Mouse (Mus musculus): Measurements from ENCODE around the gene Gfod1. TPM values are rescaled to one million over a fixed set of nuclear protein-coding genes. Genes with fewer than 3 reads are reported as not detected.

Gfod1 gene
- polyA plus RNA-seq, 1 experiment from 2014 or later, result 0.66 TPM

DNA sequence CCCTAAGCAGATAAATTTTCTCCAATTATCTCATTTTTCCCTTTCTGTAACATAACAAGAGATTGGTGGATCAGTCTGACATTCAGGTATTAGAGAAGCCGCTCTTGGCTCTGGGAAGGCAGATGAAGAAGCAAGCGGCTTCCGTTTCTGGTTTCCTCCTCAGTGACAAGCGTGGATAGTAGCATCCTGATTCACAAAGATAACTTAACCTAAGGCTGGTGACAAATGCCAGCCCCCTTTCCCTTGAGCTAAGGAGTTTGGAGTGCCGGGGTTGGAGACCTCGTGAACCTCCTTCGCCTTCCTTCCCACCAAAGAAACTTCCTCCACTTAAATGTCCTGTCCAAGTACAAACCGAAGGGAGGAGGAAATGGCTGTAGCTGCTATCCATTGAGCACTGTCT, 86.9 kb downstream of the Gfod1 start:
- no peak overlapping the region for H3K27ac ChIP-seq (ENCODE audit: low read depth, low read length)
- no peak overlapping the region for H3K4me2 ChIP-seq (ENCODE audit: low read depth)
- 84% methylated on average over 8 of the region's 8 CpGs for WGBS
- H3K36me3 ChIP-seq (ENCODE audit: control insufficient read depth, insufficient read depth, low read length), result no peaks in the 10 kb centered on the region
- no peak overlapping the region for H3K4me3 ChIP-seq (ENCODE audit: low read depth, low read length)
- no peak for ATAC-seq (ENCODE audit: insufficient read depth, low FRiP score, low TSS enrichment)
- no peak for DNase-seq (ENCODE audit: low spot score)
- no peak overlapping the region for H3K9ac ChIP-seq (ENCODE audit: low read length)
- no peaks in the 10 kb centered on the region for H3K9me3 ChIP-seq (ENCODE audit: control insufficient read depth, low read length)
- peaks cover 4% of the 10 kb centered on the region; the same call in 1 of the 2 replicates for H3K4me1 ChIP-seq (ENCODE audit: control insufficient read depth, insufficient read depth, low read length)
- no peaks in the 10 kb centered on the region for H3K27me3 ChIP-seq (ENCODE audit: control insufficient read depth, insufficient read depth, low read length)

DNA sequence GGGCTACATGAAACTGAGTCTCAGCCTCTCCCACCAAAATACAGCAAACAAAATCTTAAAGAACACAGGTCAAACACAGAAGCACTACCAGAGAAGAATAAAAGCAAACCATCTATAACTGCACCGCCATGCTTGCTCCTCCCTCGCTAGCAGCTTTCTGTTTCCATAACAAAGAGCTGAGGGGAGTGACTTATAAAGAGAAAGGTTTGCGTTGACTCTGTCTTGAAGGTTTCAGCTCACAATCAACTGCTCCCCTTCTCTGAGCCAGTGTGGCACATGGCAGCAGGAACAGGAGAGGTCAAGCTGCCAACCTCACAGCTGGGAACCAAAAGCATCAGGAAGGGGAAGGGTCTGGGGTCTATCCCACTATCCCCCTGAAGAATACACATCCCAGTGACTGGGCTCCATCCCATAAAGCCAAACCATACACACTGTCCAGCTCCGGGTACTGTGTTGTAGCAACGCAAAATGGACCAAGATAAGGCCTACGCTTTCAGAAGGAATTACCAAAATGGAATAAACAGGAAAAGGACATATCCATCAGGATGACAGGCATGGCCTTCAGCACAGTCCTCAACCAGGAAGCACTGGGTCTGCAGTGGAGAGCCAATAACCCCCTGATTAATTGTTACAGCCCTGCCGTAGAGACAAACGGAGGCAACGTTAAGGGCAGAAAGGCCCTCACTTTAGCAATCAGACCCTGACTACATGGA, 87.8 kb downstream of the Gfod1 start:
- Histone ChIP-seq H3K27ac (ENCODE audit: low read depth, low read length) (no peak overlapping the region), H3K4me1 (ENCODE audit: control insufficient read depth, insufficient read depth, low read length) (peaks cover 4% of the 10 kb centered on the region; the same call in 1 of the 2 replicates), H3K36me3 (ENCODE audit: control insufficient read depth, insufficient read depth, low read length) (no peaks in the 10 kb centered on the region), H3K4me2 (ENCODE audit: low read depth) (no peak overlapping the region), H3K9ac (ENCODE audit: low read length) (no peak overlapping the region), H3K4me3 (ENCODE audit: low read depth, low read length) (no peak overlapping the region), H3K9me3 (ENCODE audit: control insufficient read depth, low read length) (no peaks in the 10 kb centered on the region), H3K27me3 (ENCODE audit: control insufficient read depth, insufficient read depth, low read length) (no peaks in the 10 kb centered on the region)
- DNase-seq (ENCODE audit: low spot score) (no peak), ATAC-seq (ENCODE audit: insufficient read depth, low FRiP score, low TSS enrichment) (no peak)
- 62% methylated on average over 9 of the region's 9 CpGs for WGBS

DNA sequence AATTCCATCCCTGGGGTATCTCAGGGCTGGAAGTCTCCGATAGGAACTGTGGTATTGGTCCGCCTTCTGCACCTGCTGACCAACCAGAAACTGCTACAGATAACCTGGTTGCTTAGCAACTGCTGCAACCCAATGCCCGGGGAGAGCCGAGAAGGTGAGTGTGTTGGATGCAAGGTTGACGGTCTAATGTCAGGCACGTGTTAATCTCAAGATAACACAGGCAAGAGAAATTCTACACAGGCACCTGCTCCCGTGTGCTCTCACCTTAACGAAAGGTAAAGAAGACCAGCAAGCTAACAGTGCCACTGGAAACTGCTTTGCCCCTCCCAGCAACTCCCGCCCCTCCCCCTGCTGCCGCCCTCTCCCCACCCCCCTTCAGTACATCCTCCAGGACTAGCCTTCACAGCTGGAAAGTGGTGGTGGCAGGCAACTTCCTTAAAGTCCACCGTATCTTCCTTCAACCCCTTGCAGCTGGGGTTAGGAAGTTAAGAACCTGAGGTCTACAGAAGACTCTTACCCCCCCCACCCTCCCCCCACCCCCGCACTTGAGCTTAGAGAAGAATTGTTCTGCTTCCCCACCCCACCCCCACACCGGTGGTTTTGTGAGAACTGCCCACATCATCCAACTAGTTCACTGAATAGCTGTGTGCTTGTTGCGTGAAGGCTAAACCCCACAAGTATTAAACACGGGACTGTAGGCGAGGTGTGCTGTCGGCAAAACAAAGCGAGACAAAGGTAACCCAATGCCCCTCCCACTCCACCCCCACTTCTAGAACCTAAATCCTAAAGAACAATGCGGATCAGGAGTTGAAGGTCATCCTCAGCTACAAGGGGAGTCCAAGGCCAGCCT, 88.6 kb downstream of the Gfod1 start:
- Histone ChIP-seq H3K27me3 (ENCODE audit: control insufficient read depth, insufficient read depth, low read length) (no peaks in the 10 kb centered on the region), H3K4me2 (ENCODE audit: low read depth) (no peak overlapping the region), H3K36me3 (ENCODE audit: control insufficient read depth, insufficient read depth, low read length) (no peaks in the 10 kb centered on the region), H3K27ac (ENCODE audit: low read depth, low read length) (no peak overlapping the region), H3K9me3 (ENCODE audit: control insufficient read depth, low read length) (no peaks in the 10 kb centered on the region), H3K4me3 (ENCODE audit: low read depth, low read length) (no peak overlapping the region), H3K4me1 (ENCODE audit: control insufficient read depth, insufficient read depth, low read length) (peaks cover 4% of the 10 kb centered on the region; the same call in 1 of the 2 replicates), H3K9ac (ENCODE audit: low read length) (no peak overlapping the region)
- DNase-seq (ENCODE audit: low spot score) (no peak), ATAC-seq (ENCODE audit: insufficient read depth, low FRiP score, low TSS enrichment) (no peak)
- 20% methylated on average over 19 of the region's 19 CpGs for WGBS

DNA sequence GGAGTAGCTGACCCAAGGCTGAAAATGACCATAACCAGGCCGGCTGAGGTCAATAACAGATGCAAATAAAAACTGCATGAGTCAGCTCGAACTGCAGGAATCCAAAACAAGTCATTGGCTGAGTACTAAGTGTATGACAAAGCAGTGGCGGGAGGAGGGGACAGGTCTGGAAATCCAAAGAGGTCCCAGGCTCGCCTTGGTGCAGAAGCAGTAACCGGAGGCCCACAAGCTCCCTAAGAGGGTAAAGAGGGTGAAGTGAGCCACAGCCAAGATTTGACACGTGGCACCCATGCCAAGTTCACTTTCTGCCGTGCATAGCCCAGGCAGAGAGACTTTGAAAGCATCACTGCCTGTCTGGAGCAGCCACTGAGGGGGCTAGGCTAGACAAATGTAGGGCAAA, 91.6 kb downstream of the Gfod1 start:
- Histone ChIP-seq H3K27ac (ENCODE audit: low read depth, low read length) (no peak overlapping the region), H3K4me2 (ENCODE audit: low read depth) (no peak overlapping the region), H3K36me3 (ENCODE audit: control insufficient read depth, insufficient read depth, low read length) (no peaks in the 10 kb centered on the region), H3K4me3 (ENCODE audit: low read depth, low read length) (no peak overlapping the region), H3K27me3 (ENCODE audit: control insufficient read depth, insufficient read depth, low read length) (no peaks in the 10 kb centered on the region), H3K9me3 (ENCODE audit: control insufficient read depth, low read length) (no peaks in the 10 kb centered on the region), H3K4me1 (ENCODE audit: control insufficient read depth, insufficient read depth, low read length) (peaks cover 4% of the 10 kb centered on the region; the same call in 1 of the 2 replicates), H3K9ac (ENCODE audit: low read length) (no peak overlapping the region)
- no peak for ATAC-seq (ENCODE audit: insufficient read depth, low FRiP score, low TSS enrichment)
- no peak for DNase-seq (ENCODE audit: low spot score)
- 61% methylated on average over 7 of the region's 7 CpGs for WGBS

DNA sequence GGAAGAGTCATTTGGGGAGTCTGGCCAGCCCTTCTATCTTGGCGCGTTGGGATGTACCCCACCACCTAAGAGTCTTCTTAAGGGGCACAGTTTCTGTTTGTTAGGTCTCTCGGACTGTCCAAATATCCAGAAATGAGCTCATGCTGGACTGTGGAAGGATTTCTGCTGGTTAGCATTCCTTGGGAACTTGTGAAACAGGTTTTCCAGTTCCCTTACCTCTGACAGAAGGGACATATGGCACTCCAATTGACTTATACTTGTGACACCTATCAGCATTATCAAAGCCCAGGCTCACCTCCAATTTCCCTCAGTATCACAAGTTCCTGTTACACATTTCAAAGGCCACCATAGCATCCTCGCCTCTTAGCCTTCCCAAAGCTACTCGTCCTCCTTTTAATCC, 93.0 kb downstream of the Gfod1 start:
- Histone ChIP-seq H3K4me1 (ENCODE audit: control insufficient read depth, insufficient read depth, low read length) (peaks cover 4% of the 10 kb centered on the region; the same call in 1 of the 2 replicates), H3K4me2 (ENCODE audit: low read depth) (no peak overlapping the region), H3K9me3 (ENCODE audit: control insufficient read depth, low read length) (no peaks in the 10 kb centered on the region), H3K27me3 (ENCODE audit: control insufficient read depth, insufficient read depth, low read length) (no peaks in the 10 kb centered on the region), H3K36me3 (ENCODE audit: control insufficient read depth, insufficient read depth, low read length) (no peaks in the 10 kb centered on the region), H3K27ac (ENCODE audit: low read depth, low read length) (no peak overlapping the region), H3K4me3 (ENCODE audit: low read depth, low read length) (no peak overlapping the region), H3K9ac (ENCODE audit: low read length) (no peak overlapping the region)
- ATAC-seq (ENCODE audit: insufficient read depth, low FRiP score, low TSS enrichment), result no peak
- no peak for DNase-seq (ENCODE audit: low spot score)
- 84% methylated on average over 5 of the region's 5 CpGs for WGBS

DNA sequence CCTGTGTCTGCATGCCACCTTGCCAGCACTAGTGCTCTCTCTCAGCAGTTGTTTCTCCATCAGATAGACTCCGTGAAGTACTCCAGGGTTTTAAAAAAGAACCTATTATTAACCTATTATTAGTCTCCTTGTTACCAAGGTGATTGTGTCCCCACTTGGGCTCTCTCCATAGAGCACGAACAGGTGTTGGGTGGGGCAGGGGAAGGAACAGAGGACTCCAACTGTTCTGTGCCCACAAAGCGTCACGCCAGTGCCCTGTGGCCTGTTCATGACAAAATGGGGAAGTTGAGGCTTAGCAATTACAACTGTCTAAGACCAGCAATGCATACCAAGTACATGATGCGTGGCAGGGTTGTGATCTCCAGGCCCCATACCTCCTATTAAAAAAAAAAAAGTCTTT, 94.4 kb downstream of the Gfod1 start:
- Histone ChIP-seq H3K4me1 (ENCODE audit: control insufficient read depth, insufficient read depth, low read length) (no peaks in the 10 kb centered on the region), H3K27me3 (ENCODE audit: control insufficient read depth, insufficient read depth, low read length) (no peaks in the 10 kb centered on the region), H3K27ac (ENCODE audit: low read depth, low read length) (no peak overlapping the region), H3K9ac (ENCODE audit: low read length) (no peak overlapping the region), H3K4me3 (ENCODE audit: low read depth, low read length) (no peak overlapping the region), H3K9me3 (ENCODE audit: control insufficient read depth, low read length) (no peaks in the 10 kb centered on the region), H3K36me3 (ENCODE audit: control insufficient read depth, insufficient read depth, low read length) (no peaks in the 10 kb centered on the region), H3K4me2 (ENCODE audit: low read depth) (no peak overlapping the region)
- no peak for ATAC-seq (ENCODE audit: insufficient read depth, low FRiP score, low TSS enrichment)
- no peak for DNase-seq (ENCODE audit: low spot score)
- 74% methylated on average over 5 of the region's 5 CpGs for WGBS

DNA sequence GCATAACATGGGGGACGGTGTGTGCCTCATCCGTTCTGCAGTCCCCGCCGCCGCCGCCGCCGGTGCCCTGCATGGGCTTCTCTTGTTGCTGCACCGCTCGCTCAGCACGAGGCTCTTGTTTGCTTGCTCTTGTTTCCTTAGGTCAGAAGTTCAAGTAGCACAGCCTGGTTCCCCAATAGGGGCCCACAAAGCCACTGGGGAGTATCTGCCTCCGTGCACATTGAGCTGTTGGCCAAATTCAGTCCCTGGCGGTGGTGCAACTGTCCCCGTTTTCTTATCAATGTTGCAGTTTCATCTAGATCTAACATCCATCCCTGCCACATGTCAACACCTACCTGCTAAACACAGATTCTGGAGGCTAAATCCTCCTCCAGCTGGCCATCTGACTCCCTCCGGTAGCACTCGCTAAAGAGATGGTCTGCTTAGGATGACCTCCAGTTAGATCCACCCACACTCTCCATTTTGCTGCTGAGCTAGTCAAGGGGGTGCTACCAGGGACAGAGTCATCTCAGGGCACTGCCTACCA, 95.0 kb downstream of the Gfod1 start:
- Histone ChIP-seq H3K4me2 (ENCODE audit: low read depth) (no peak overlapping the region), H3K27me3 (ENCODE audit: control insufficient read depth, insufficient read depth, low read length) (no peaks in the 10 kb centered on the region), H3K4me1 (ENCODE audit: control insufficient read depth, insufficient read depth, low read length) (no peaks in the 10 kb centered on the region), H3K4me3 (ENCODE audit: low read depth, low read length) (no peak overlapping the region), H3K9ac (ENCODE audit: low read length) (no peak overlapping the region), H3K36me3 (ENCODE audit: control insufficient read depth, insufficient read depth, low read length) (no peaks in the 10 kb centered on the region), H3K9me3 (ENCODE audit: control insufficient read depth, low read length) (no peaks in the 10 kb centered on the region), H3K27ac (ENCODE audit: low read depth, low read length) (no peak overlapping the region)
- 42% methylated on average over 16 of the region's 16 CpGs for WGBS
- ATAC-seq (ENCODE audit: insufficient read depth, low FRiP score, low TSS enrichment) (no peak), DNase-seq (ENCODE audit: low spot score) (no peak)

DNA sequence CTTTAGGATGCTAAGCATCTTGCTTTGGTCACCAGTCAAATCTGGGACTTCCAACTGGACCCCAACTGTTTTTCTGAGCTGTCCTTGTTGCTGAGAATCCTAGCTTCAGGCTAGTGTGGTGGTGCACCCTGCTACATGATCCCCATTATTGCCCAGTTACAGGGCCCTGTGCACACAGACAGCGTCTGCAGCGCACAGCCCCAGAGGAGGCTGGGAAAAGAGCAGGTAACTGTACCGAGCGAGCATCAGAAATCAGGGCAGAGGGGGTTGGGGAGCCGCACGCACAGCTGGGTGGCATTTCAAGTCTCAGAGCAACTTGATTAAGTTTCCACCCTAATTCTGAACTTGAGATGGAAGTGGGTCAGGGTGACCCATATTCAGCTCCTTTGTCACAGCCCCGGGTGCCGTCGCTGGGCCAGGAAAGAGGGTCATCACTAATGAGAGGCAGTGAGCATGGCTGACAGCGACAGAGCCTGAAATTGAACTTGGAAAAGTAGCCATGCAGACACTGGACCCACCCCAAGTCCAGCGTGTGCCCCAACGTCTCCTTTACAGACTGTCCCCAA, 97.8 kb downstream of the Gfod1 start:
- ATAC-seq (ENCODE audit: insufficient read depth, low FRiP score, low TSS enrichment) (no peak), DNase-seq (ENCODE audit: low spot score) (no peak)
- no peak overlapping the region for H3K9ac ChIP-seq (ENCODE audit: low read length)
- no peak overlapping the region for H3K4me2 ChIP-seq (ENCODE audit: low read depth)
- no peaks in the 10 kb centered on the region for H3K4me1 ChIP-seq (ENCODE audit: control insufficient read depth, insufficient read depth, low read length)
- no peak overlapping the region for H3K27ac ChIP-seq (ENCODE audit: low read depth, low read length)
- no peak overlapping the region for H3K4me3 ChIP-seq (ENCODE audit: low read depth, low read length)
- no peaks in the 10 kb centered on the region for H3K27me3 ChIP-seq (ENCODE audit: control insufficient read depth, insufficient read depth, low read length)
- H3K9me3 ChIP-seq (ENCODE audit: control insufficient read depth, low read length), result no peaks in the 10 kb centered on the region
- H3K36me3 ChIP-seq (ENCODE audit: control insufficient read depth, insufficient read depth, low read length), result no peaks in the 10 kb centered on the region
- WGBS, result 90% methylated on average over 12 of the region's 12 CpGs

Measured in neural tube, embryonic 11.5 days (tissue).